Mouse (Mus musculus): ENCODE measurements around the gene Rps6ka2. TPM values are rescaled to one million over a fixed set of nuclear protein-coding genes. Genes with fewer than 3 reads are reported as not detected.
"Not testable (repeated sequence)": the region's sequence is repeated elsewhere in the genome, so short reads cannot be mapped to it uniquely, and the experiment has no call there.

Rps6ka2 gene
- polyA plus RNA-seq, 1 experiment from 2014 or later = 20.2 TPM

DNA sequence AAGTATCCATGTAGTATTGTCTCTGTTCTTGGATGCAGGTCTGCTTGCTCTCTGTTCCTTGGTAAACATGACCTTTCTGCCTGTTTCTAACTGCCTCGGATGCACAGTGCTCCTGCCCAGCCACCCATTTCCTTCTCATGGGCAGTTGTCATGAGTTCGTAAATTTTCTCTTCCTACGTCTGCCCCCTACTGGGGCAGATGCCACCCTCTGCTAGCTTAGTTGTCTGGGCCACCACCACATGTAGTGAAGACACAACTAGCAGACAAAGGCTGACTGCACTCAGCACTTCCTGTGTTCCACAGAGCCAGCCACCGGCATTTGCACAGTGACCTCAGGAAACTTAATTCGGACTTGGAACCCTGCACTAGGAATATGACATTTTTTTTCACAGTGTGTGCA is 162.8 kb downstream of the Rps6ka2 start:
- H3K36me3 ChIP-seq (ENCODE audit: control insufficient read depth, insufficient read depth, low read length); H3K9ac ChIP-seq (ENCODE audit: low read length); H3K9me3 ChIP-seq (ENCODE audit: control insufficient read depth, low read length); H3K27ac ChIP-seq (ENCODE audit: low read depth, low read length); H3K4me2 ChIP-seq; H3K4me1 ChIP-seq (ENCODE audit: control insufficient read depth, insufficient read depth, low read length); H3K27me3 ChIP-seq (ENCODE audit: control insufficient read depth, insufficient read depth, low read length); DNase-seq (ENCODE audit: low spot score, missing footprints); H3K4me3 ChIP-seq (ENCODE audit: low read depth, low read length); ATAC-seq (ENCODE audit: low FRiP score): not testable (repeated sequence)
- WGBS = 71% methylated on average over 2 of the region's 5 CpGs

DNA sequence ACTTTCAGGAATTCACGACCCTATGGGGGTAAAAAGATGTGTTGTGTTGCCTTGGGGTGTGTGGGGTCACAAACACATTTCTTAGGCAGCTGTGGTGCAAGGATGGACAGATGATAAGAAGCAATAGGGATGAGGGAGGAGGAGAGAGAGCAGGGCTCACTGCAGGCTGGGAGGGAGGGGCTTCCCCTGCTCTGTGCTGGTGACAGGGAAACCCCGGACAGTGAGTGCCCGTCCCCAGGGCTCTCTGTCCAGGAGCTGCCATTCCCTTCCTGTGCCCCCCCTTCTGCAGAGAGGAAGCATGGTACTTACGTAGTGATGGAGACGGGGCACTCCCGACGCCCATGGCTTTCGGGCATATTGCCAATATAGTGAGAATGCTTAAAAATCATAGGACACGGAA is 167.5 kb downstream of the Rps6ka2 start:
- H3K4me3 ChIP-seq (ENCODE audit: low read depth, low read length); H3K9ac ChIP-seq (ENCODE audit: low read length); H3K27me3 ChIP-seq (ENCODE audit: control insufficient read depth, insufficient read depth, low read length); H3K4me2 ChIP-seq; H3K36me3 ChIP-seq (ENCODE audit: control insufficient read depth, insufficient read depth, low read length); H3K9me3 ChIP-seq (ENCODE audit: control insufficient read depth, low read length); H3K27ac ChIP-seq (ENCODE audit: low read depth, low read length); H3K4me1 ChIP-seq (ENCODE audit: control insufficient read depth, insufficient read depth, low read length); ATAC-seq (ENCODE audit: low FRiP score); DNase-seq (ENCODE audit: low spot score, missing footprints): not testable (repeated sequence)
- 84% methylated on average over 8 of the region's 9 CpGs for WGBS

DNA sequence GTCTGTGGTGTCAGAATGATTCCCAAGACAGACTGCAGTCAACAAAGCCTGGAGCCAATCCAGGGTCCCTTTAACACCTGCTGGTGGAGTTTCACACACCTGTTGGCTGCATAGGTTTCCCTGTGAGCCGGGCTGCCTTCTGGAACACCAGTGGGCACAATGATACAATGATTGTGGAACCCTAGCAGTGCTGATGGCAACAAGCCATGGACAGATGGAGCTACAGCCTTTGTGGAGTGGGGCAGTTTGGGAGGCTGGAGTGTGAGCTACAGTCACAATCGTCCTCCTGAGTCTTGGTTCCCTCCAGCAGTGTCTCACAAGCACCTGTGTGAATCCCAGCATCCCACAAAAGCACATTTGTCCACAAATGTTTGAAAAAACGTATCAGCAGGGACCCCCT is 178.8 kb downstream of the Rps6ka2 start:
- DNase-seq (ENCODE audit: low spot score, missing footprints) = not testable (repeated sequence)

DNA sequence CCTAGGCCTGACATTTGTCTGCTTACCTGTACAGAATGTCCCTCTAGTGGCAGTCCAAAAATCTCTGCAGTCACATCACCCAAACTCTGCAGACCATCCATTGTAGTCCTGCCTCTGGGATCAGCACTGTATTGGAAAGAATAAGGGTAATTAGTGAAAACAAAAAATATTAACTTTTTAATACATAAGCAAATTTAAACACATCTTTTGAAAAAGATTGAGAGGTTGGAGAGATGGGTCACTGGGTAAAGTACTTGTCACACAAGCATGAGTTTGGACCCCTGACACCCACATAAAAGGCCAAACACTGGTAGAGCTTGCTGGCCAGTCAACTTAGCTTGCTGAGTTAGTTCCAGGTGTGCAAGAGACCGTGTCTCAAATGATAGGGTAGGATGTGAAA is 182.7 kb downstream of the Rps6ka2 start, which contains the start of gene Ttll2:
Gene Ttll2 (minus strand): TSS at position 101 of the 400 bp plus-strand sequence.
- H3K4me1 ChIP-seq (ENCODE audit: control insufficient read depth, insufficient read depth, low read length); H3K36me3 ChIP-seq (ENCODE audit: control insufficient read depth, insufficient read depth, low read length); H3K27me3 ChIP-seq (ENCODE audit: control insufficient read depth, insufficient read depth, low read length); ATAC-seq (ENCODE audit: low FRiP score); H3K4me2 ChIP-seq; H3K9me3 ChIP-seq (ENCODE audit: control insufficient read depth, low read length); H3K27ac ChIP-seq (ENCODE audit: low read depth, low read length); H3K9ac ChIP-seq (ENCODE audit: low read length); H3K4me3 ChIP-seq (ENCODE audit: low read depth, low read length); DNase-seq (ENCODE audit: low spot score, missing footprints): not testable (repeated sequence)
- WGBS = 91% methylated on average over 1 of the region's 1 CpGs

More for the DNA sequence above, 178.8 kb downstream of the Rps6ka2 start:
- 64% methylated on average over 2 of the region's 3 CpGs for WGBS
- not testable (repeated sequence) for ATAC-seq (ENCODE audit: low FRiP score); H3K36me3 ChIP-seq (ENCODE audit: control insufficient read depth, insufficient read depth, low read length); H3K4me3 ChIP-seq (ENCODE audit: low read depth, low read length); H3K4me2 ChIP-seq; H3K27me3 ChIP-seq (ENCODE audit: control insufficient read depth, insufficient read depth, low read length); H3K9me3 ChIP-seq (ENCODE audit: control insufficient read depth, low read length); H3K4me1 ChIP-seq (ENCODE audit: control insufficient read depth, insufficient read depth, low read length); H3K27ac ChIP-seq (ENCODE audit: low read depth, low read length); H3K9ac ChIP-seq (ENCODE audit: low read length)

Other genes starting within 250 kb of the Rps6ka2 start
- gene Rsph3b, start 221.4 kb upstream of the Rps6ka2 start, polyA plus RNA-seq (2014; fragmentation: Nextera tagmentation; extraction: Ambion mirVana) = 45.7 and 48.2 TPM in 2 replicates
- 56.2 and 60.5 TPM in 2 replicates for gene Tagap1, start 209.0 kb upstream of the Rps6ka2 start, polyA plus RNA-seq (2014; fragmentation: Nextera tagmentation; extraction: Ambion mirVana)
- 106 and 115 TPM in 2 replicates for gene Rnaset2b, start 199.5 kb upstream of the Rps6ka2 start, polyA plus RNA-seq (2014; fragmentation: Nextera tagmentation; extraction: Ambion mirVana)
- 0.15 and 0.44 TPM in 2 replicates for gene Gm49721, start 191.2 kb upstream of the Rps6ka2 start, polyA plus RNA-seq (2014; fragmentation: Nextera tagmentation; extraction: Ambion mirVana)
- gene Gm1604a, start 144.5 kb upstream of the Rps6ka2 start, polyA plus RNA-seq (2014; fragmentation: Nextera tagmentation; extraction: Ambion mirVana) = not detected in 2 replicates
- gene Tcp10a, start 154.5 kb downstream of the Rps6ka2 start, polyA plus RNA-seq (2014; fragmentation: Nextera tagmentation; extraction: Ambion mirVana) = not detected in 2 replicates
- gene Ttll2, start 182.6 kb downstream of the Rps6ka2 start, polyA plus RNA-seq (2014; fragmentation: Nextera tagmentation; extraction: Ambion mirVana) = not detected in 2 replicates
- gene Gm49630, start 201.9 kb downstream of the Rps6ka2 start, polyA plus RNA-seq (2014; fragmentation: Nextera tagmentation; extraction: Ambion mirVana) = not detected in 2 replicates
- not detected in 2 replicates for gene Unc93a2, start 215.3 kb downstream of the Rps6ka2 start, polyA plus RNA-seq (2014; fragmentation: Nextera tagmentation; extraction: Ambion mirVana)